Mouse (Mus musculus) adrenal gland, postnatal 25 days (tissue): ENCODE data around the gene Bicral. TPM values are rescaled to one million over a fixed set of nuclear protein-coding genes. Genes with fewer than 3 reads are reported as not detected.

Experiments used
- DNase-seq: peaks from one replicate; pipeline ENCODE4 v3.0.0; 2021; ENCODE audit warnings: mixed read lengths
- total RNA-seq: library from RNA; stranded (reverse); gene quantifications from 2 replicates; pipeline ENCODE4 v1.2.3, GENCODE M21; 2021

Bicral gene
- total RNA-seq, 1 experiment from 2014 or later: 24.6 TPM

DNA sequence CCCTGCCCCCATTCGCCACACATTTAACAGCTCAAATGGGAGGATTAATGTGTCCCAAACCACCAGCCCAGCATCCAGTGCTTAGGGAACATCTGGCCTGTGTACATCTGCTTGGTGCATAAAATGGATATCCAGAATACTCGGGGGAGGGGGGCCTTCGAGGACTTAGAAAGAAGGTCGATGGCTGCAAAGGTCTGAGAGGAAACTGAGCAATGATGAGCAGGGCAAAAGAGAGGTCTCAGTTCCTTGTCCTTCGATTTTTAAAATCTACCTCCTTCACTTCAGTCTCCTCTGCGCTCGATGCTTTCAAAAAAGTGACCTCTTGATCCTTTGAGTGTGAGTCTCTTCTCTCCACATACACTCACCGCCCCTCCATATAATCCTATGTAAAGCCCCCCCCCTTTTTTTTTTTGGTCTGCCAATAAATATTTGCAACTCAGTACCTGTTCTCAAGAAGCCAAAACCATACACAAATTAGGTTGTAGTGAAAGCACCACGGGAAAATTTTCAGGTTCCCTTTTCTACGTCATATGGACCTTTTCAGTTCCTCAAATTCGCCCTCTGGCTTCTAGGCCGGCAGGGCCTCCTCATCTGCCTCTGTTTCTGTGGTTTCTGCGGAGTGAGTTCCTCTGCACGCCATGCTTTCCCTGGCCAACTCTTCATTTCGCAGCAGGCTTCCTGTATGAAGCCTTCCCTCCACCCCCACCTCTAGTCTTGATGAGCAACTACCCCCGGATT lies 107.1 kb downstream of the Bicral start:
- no peak for DNase-seq

DNA sequence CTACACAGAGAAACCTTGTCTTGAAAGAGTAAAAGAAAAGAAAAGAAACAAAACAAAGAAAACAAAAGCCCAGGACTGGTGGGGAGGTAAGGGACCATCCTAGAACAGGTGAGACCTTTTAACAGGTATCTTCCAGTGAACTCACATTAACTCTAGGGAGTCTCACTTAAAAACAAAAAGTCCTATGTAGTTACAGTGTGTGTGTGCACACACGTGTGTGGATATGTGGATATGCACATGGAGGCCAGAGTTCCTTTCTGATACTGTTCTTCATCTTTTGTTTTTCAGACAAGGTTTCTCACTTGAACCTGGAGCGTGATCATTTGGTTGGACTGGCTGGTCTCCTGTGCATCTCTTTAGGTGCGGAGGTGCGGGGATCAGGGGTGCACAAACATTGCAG lies 107.7 kb downstream of the Bicral start:
- no peak for DNase-seq

- no peak for DNase-seq
Observed at GRCm38 (mm10) chr17:46749282-46749681, 109.0 kb downstream of the Bicral start.

Other genes starting within 250 kb of the Bicral start
- gene Ptk7, start 229.0 kb downstream of the Bicral start, total RNA-seq: 8.0 and 16.8 TPM in 2 replicates
- 38.4 and 49.7 TPM in 2 replicates for gene Klc4, start 212.5 kb downstream of the Bicral start, total RNA-seq
- 96.4 and 119 TPM in 2 replicates for gene Mrpl2, start 212.3 kb downstream of the Bicral start, total RNA-seq
- 41.3 and 51.4 TPM in 2 replicates for gene Cul7, start 208.1 kb downstream of the Bicral start, total RNA-seq
- 26.8 and 33.4 TPM in 2 replicates for gene Rrp36, start 184.1 kb downstream of the Bicral start, total RNA-seq
- gene Mea1, start 179.7 kb downstream of the Bicral start, total RNA-seq: 89.2 and 90.4 TPM in 2 replicates
- gene Klhdc3, start 177.6 kb downstream of the Bicral start, total RNA-seq: 73.3 and 86.4 TPM in 2 replicates
- gene Ppp2r5d, start 153.4 kb downstream of the Bicral start, total RNA-seq: 44.9 and 47.2 TPM in 2 replicates
- gene Pex6, start 147.0 kb downstream of the Bicral start, total RNA-seq: 60.6 and 68.6 TPM in 2 replicates
- gene Gnmt, start 129.3 kb downstream of the Bicral start, total RNA-seq: 0.61 and 12.4 TPM in 2 replicates
- 50.0 and 64.6 TPM in 2 replicates for gene Cnpy3, start 106.3 kb downstream of the Bicral start, total RNA-seq
- gene Ptcra, start 94.8 kb downstream of the Bicral start, total RNA-seq: not detected in 2 replicates
- 73.6 and 82.1 TPM in 2 replicates for gene 2310039H08Rik, start 85.8 kb downstream of the Bicral start, total RNA-seq
- gene Rpl7l1, start 75.8 kb downstream of the Bicral start, total RNA-seq: 69.4 and 73.0 TPM in 2 replicates
- 19.7 and 24.3 TPM in 2 replicates for gene Tbcc, start 32.2 kb upstream of the Bicral start, total RNA-seq
- not detected in 2 replicates for gene Prph2, start 52.0 kb upstream of the Bicral start, total RNA-seq
- gene Ubr2, start 152.1 kb upstream of the Bicral start, total RNA-seq: 92.6 and 99.3 TPM in 2 replicates